Mouse (Mus musculus) C2C12 (cell line): Measurements from ENCODE around the gene Olfr1487. TPM values are rescaled to one million over a fixed set of nuclear protein-coding genes. Genes with fewer than 3 reads are reported as not detected.
"Not testable (repeated sequence)": the region's sequence is repeated elsewhere in the genome, so short reads cannot be mapped to it uniquely, and the experiment has no call there.

ENCODE experiments used
- H3K27me3 ChIP-seq: one replicate; pipeline ENCODE4 v1.6.1; 2011; ENCODE audit not compliant: control insufficient read depth, insufficient read depth, insufficient read length
- H3K36me3 ChIP-seq: one replicate; pipeline ENCODE4 v1.6.1; 2011; ENCODE audit not compliant: control insufficient read depth, insufficient read depth
- H3K4me3 ChIP-seq: one replicate; pipeline ENCODE4 v1.5.1; 2011; ENCODE audit warnings: mild to moderate bottlenecking, control low read depth; ENCODE audit not compliant: poor library complexity, insufficient read depth, severe bottlenecking
- H3K79me2 ChIP-seq: one replicate; pipeline ENCODE4 v1.6.1; 2011; ENCODE audit not compliant: control insufficient read depth, insufficient read depth
- H3K79me3 ChIP-seq: one replicate; pipeline ENCODE4 v1.6.1; 2011; ENCODE audit warnings: low read depth, control low read depth
- H3ac ChIP-seq: one replicate; pipeline ENCODE3; 2011; ENCODE audit warnings: low read depth; ENCODE audit not compliant: control insufficient read depth, insufficient read length
- CEBPB ChIP-seq: IDR thresholded peaks from one replicate; pipeline ENCODE4 v1.6.1; 2011; ENCODE audit warnings: low read depth, mild to moderate bottlenecking, control low read depth, moderate library complexity
- CTCF ChIP-seq: IDR thresholded peaks from one replicate; pipeline ENCODE4 v1.5.1; 2011; ENCODE audit not compliant: control insufficient read depth, insufficient read depth, insufficient read length
- FOSL1 ChIP-seq: IDR thresholded peaks from one replicate; pipeline ENCODE4 v1.8.0; 2011; ENCODE audit warnings: mild to moderate bottlenecking, low read length; ENCODE audit not compliant: poor library complexity, insufficient read depth, severe bottlenecking
- MAX ChIP-seq: IDR thresholded peaks from one replicate; pipeline ENCODE4 v1.6.1; 2011; ENCODE audit warnings: mild to moderate bottlenecking, control low read depth
- MYOD1 ChIP-seq: IDR thresholded peaks from one replicate; pipeline ENCODE4 v1.6.1; 2011; ENCODE audit warnings: low read depth; ENCODE audit not compliant: control insufficient read depth, insufficient read length
- MYOG ChIP-seq: IDR thresholded peaks from one replicate; pipeline ENCODE4 v1.6.1; 2011; ENCODE audit not compliant: control insufficient read depth, insufficient read length; ENCODE audit errors: extremely low read depth
- USF1 ChIP-seq: IDR thresholded peaks from one replicate; pipeline ENCODE4 v1.6.1; 2011; ENCODE audit warnings: low read depth, mild to moderate bottlenecking, control low read depth, moderate library complexity
- long read RNA-seq, 2 experiments: library from polyadenylated mRNA; unstranded; transcript quantifications; one replicate each; pipeline ENCODE4 v2.0.0; 2019 to 2020
- microRNA-seq: library from miRNA; unstranded; fragments of <30 nt; microRNA quantifications from one replicate; pipeline ENCODE4, GENCODE M21; 2019; ENCODE audit warnings: borderline microRNAs expressed
- polyA plus RNA-seq: library from polyadenylated mRNA; unstranded; fragments of >200 nt; fragmentation: generic; extraction: Trizol; gene quantifications from one replicate; pipeline ENCODE4 v1.2.1, GENCODE M21; 2012; ENCODE audit warnings: missing spikeins

Gene Olfr1487
- polyA plus RNA-seq = not detected
- long read RNA-seq, experiment 1 = 0 reads
- long read RNA-seq, experiment 2 = 0 reads

DNA sequence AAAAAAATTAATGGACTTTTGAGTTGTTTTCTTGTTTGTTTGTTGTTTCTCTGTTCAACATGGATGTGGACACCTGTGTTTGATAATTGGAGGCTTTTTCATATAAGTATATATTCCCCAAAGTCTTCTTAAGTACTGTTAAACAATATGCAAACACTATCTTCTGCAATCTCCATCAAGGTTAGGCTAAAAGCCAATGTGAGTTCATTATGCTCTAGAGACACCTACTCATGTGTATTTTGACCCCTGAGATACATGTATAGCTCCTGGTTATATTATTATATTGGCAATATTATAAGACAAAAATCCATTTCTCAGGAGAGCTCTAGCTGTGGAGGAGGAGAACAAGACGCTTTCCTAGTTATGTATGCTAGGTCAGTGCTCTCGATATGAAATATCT, at the start of gene Olfr1487:
TSS of gene Olfr1487 (plus strand) at position 301 of the 400 bp plus-strand sequence.
- not testable (repeated sequence) for H3K79me2 ChIP-seq, H3K79me3 ChIP-seq, H3K27me3 ChIP-seq, H3ac ChIP-seq, H3K4me3 ChIP-seq, H3K36me3 ChIP-seq

DNA sequence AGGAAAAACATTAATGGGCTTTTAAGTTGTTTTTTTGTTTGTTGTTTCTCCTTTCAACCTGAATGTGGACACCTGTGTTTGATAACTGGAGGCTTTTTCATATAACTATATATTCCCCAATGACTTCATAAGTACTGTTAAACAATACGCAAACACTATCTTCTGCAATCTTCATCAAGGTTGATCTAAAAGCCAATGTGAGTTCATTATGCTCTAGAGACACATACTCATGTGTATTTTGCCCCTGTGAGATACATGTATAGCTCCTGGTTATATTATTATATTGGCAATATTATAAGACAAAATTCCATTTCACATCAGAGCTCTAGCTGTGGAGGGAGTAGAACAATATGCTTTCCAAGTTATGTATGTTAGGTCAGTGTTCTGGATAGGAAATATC, 34.0 kb upstream of the Olfr1487 start, which contains the start of gene Olfr1484:
TSS of gene Olfr1484 (plus strand) at position 301 of the 400 bp plus-strand sequence.
- Histone ChIP-seq H3K79me2 (no peaks in the 10 kb centered on the region), H3K36me3 (no peaks in the 10 kb centered on the region), H3K79me3 (no peaks in the 10 kb centered on the region), H3K4me3 (no peak within 1 kb of the TSS), H3ac (no peak within 1 kb of the TSS), H3K27me3 (no peaks in the 10 kb centered on the region)
- no peak for TF ChIP-seq MYOD1
- no peak for TF ChIP-seq MYOG
- no peak for TF ChIP-seq USF1
- no peak for TF ChIP-seq CTCF
- no peak for TF ChIP-seq CEBPB
- TF ChIP-seq FOSL1 = no peak
- no peak for TF ChIP-seq MAX

DNA sequence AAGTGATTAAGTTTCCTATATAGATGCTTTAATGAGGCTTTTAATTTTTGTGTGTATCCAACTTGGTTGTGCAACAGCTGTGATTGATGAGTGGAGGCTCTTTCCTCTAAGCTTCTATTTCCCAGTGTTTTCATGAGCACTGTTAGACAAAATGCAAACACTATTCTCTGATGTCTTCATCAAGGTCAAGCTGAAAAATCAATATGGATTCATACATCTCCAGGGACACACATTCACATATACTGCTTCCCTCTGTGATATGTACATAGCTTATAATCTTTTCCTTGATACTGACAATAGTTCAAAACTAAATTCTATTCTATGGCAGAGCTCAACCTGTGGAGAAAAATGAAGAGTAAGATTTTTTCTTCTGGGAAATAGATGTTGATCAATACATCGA, 14.1 kb downstream of the Olfr1487 start, which contains the start of gene Olfr1489:
TSS of gene Olfr1489 (plus strand) at position 301 of the 400 bp plus-strand sequence.
- Histone ChIP-seq H3K79me3 (no peaks in the 10 kb centered on the region), H3ac (no peak within 1 kb of the TSS), H3K4me3 (no peak within 1 kb of the TSS), H3K36me3 (no peaks in the 10 kb centered on the region), H3K79me2 (no peaks in the 10 kb centered on the region), H3K27me3 (no peaks in the 10 kb centered on the region)
- no peak for TF ChIP-seq CTCF
- no peak for TF ChIP-seq MYOD1
- TF ChIP-seq MYOG = no peak
- no peak for TF ChIP-seq MAX
- no peak for TF ChIP-seq CEBPB
- TF ChIP-seq USF1 = no peak
- TF ChIP-seq FOSL1 = no peak

DNA sequence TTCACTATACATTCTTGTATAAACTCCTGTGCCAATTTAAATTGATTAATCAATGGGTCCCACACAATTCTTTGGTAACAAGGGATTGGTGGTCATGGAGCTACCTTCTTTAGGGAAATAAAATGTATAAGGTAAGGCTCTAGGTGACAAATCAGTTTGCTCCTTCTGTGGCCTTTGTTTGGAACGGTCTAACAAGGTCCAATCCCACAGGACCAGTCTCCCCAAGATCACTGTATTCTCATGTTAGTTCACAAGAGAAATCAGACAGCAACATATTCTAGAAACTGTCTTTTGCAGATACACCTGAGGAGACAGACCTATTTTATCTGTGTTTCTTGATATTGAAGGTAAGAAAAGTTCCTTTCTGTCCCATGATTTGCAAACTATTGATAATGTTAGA, 33.6 kb downstream of the Olfr1487 start, which contains the start of gene Olfr1490:
TSS of gene Olfr1490 (plus strand) at position 301 of the 400 bp plus-strand sequence.
- H3K36me3 ChIP-seq = no peaks in the 10 kb centered on the region
- no peaks in the 10 kb centered on the region for H3K79me3 ChIP-seq
- TF ChIP-seq FOSL1 (no peak), MYOG (no peak), USF1 (no peak), CEBPB (no peak), CTCF (no peak), MYOD1 (no peak), MAX (no peak)
- H3K79me2 ChIP-seq = no peaks in the 10 kb centered on the region
- H3ac ChIP-seq = no peak within 1 kb of the TSS
- no peak within 1 kb of the TSS for H3K4me3 ChIP-seq
- H3K27me3 ChIP-seq = no peaks in the 10 kb centered on the region

Small RNAs within 50 kb of the gene (microRNA-seq; reads per million reads assigned to microRNA genes)
- gene Gm22323 (not detected), gene Gm23931 (not detected)

Other genes starting within 250 kb of the Olfr1487 start
- gene Olfr1469, start 209.5 kb upstream of the Olfr1487 start, polyA plus RNA-seq = not detected
- gene Olfr1471, start 174.0 kb upstream of the Olfr1487 start, polyA plus RNA-seq = not detected
- gene Olfr1472, start 161.3 kb upstream of the Olfr1487 start, polyA plus RNA-seq = not detected
- not detected for gene Olfr1474, start 147.8 kb upstream of the Olfr1487 start, polyA plus RNA-seq
- gene Olfr1475, start 137.2 kb upstream of the Olfr1487 start, polyA plus RNA-seq = not detected
- not detected for gene Olfr1477, start 116.8 kb upstream of the Olfr1487 start, polyA plus RNA-seq
- gene Olfr1480, start 89.5 kb upstream of the Olfr1487 start, polyA plus RNA-seq = not detected
- not detected for gene Olfr1484, start 33.9 kb upstream of the Olfr1487 start, polyA plus RNA-seq
- gene Olfr1489, start 14.2 kb downstream of the Olfr1487 start, polyA plus RNA-seq = not detected
- gene Olfr1490, start 33.7 kb downstream of the Olfr1487 start, polyA plus RNA-seq = not detected
- gene Olfr1491, start 79.9 kb downstream of the Olfr1487 start, polyA plus RNA-seq = not detected
- gene Olfr1493-ps1, start 105.9 kb downstream of the Olfr1487 start, polyA plus RNA-seq = not detected
- not detected for gene Olfr1494, start 122.4 kb downstream of the Olfr1487 start, polyA plus RNA-seq
- gene Olfr1495, start 147.2 kb downstream of the Olfr1487 start, polyA plus RNA-seq = not detected
- gene Olfr1496, start 160.5 kb downstream of the Olfr1487 start, polyA plus RNA-seq = not detected
- not detected for gene Olfr1497, start 180.8 kb downstream of the Olfr1487 start, polyA plus RNA-seq
- gene Olfr1499, start 202.1 kb downstream of the Olfr1487 start, polyA plus RNA-seq = not detected
- gene Olfr1500, start 213.1 kb downstream of the Olfr1487 start, polyA plus RNA-seq = not detected
- gene Olfr1501, start 233.3 kb downstream of the Olfr1487 start, polyA plus RNA-seq = not detected
- gene Olfr1502, start 244.4 kb downstream of the Olfr1487 start, polyA plus RNA-seq = not detected